Mouse (Mus musculus): ENCODE measurements around the gene Alox5. TPM values are rescaled to one million over a fixed set of nuclear protein-coding genes. Genes with fewer than 3 reads are reported as not detected.

Alox5 gene
- polyA plus RNA-seq, 1 experiment from 2014 or later, result 0.72 TPM

GRCm38 (mm10) chr6:116389481-116389880 lies 71.5 kb downstream of the Alox5 start:
- ATAC-seq (replicated peaks; ENCODE audit: insufficient number of reproducible peaks, low FRiP score, low TSS enrichment, low read depth) (no peak), DNase-seq (ENCODE audit: low spot score) (no peak)
- no peak overlapping the region for H3K4me3 ChIP-seq (ENCODE audit: low read depth, low read length)
- no peak overlapping the region for H3K9ac ChIP-seq (replicated peaks; ENCODE audit: low read length)
- H3K4me2 ChIP-seq (ENCODE audit: low read depth, low read length), result no peak overlapping the region
- H3K27ac ChIP-seq (replicated peaks; ENCODE audit: low read depth, low read length), result no peak overlapping the region
- H3K36me3 ChIP-seq (replicated peaks; ENCODE audit: control insufficient read depth, insufficient read depth, low read depth, low read length), result no peaks in the 10 kb centered on the region
- H3K27me3 ChIP-seq (ENCODE audit: control insufficient read depth, insufficient read depth, low read length), result no peaks in the 10 kb centered on the region
- no peaks in the 10 kb centered on the region for H3K4me1 ChIP-seq (ENCODE audit: control insufficient read depth, insufficient read depth, low read length)
- no peaks in the 10 kb centered on the region for H3K9me3 ChIP-seq (replicated peaks; ENCODE audit: control insufficient read depth, low read length)

GRCm38 (mm10) chr6:116388068-116388467 lies 72.9 kb downstream of the Alox5 start:
- no peak overlapping the region for H3K4me3 ChIP-seq (ENCODE audit: low read depth, low read length)
- H3K27me3 ChIP-seq (ENCODE audit: control insufficient read depth, insufficient read depth, low read length), result no peaks in the 10 kb centered on the region
- no peak overlapping the region for H3K4me2 ChIP-seq (ENCODE audit: low read depth, low read length)
- H3K27ac ChIP-seq (replicated peaks; ENCODE audit: low read depth, low read length), result no peak overlapping the region
- WGBS, result 93% methylated on average over 1 of the region's 1 CpGs
- H3K36me3 ChIP-seq (replicated peaks; ENCODE audit: control insufficient read depth, insufficient read depth, low read depth, low read length), result no peaks in the 10 kb centered on the region
- H3K9ac ChIP-seq (replicated peaks; ENCODE audit: low read length), result no peak overlapping the region
- no peaks in the 10 kb centered on the region for H3K4me1 ChIP-seq (ENCODE audit: control insufficient read depth, insufficient read depth, low read length)
- no peak for DNase-seq (ENCODE audit: low spot score)
- no peak for ATAC-seq (replicated peaks; ENCODE audit: insufficient number of reproducible peaks, low FRiP score, low TSS enrichment, low read depth)
- no peaks in the 10 kb centered on the region for H3K9me3 ChIP-seq (replicated peaks; ENCODE audit: control insufficient read depth, low read length)

GRCm38 (mm10) chr6:116386506-116386905 lies 74.5 kb downstream of the Alox5 start:
- 65% methylated on average over 3 of the region's 3 CpGs for WGBS
- Histone ChIP-seq H3K4me1 (ENCODE audit: control insufficient read depth, insufficient read depth, low read length) (no peaks in the 10 kb centered on the region), H3K4me3 (ENCODE audit: low read depth, low read length) (no peak overlapping the region), H3K9ac (replicated peaks; ENCODE audit: low read length) (no peak overlapping the region), H3K27me3 (ENCODE audit: control insufficient read depth, insufficient read depth, low read length) (no peaks in the 10 kb centered on the region), H3K27ac (replicated peaks; ENCODE audit: low read depth, low read length) (no peak overlapping the region), H3K9me3 (replicated peaks; ENCODE audit: control insufficient read depth, low read length) (no peaks in the 10 kb centered on the region), H3K4me2 (ENCODE audit: low read depth, low read length) (no peak overlapping the region), H3K36me3 (replicated peaks; ENCODE audit: control insufficient read depth, insufficient read depth, low read depth, low read length) (no peaks in the 10 kb centered on the region)
- ATAC-seq (replicated peaks; ENCODE audit: insufficient number of reproducible peaks, low FRiP score, low TSS enrichment, low read depth), result no peak
- no peak for DNase-seq (ENCODE audit: low spot score)

- no peaks in the 10 kb centered on the region for H3K9me3 ChIP-seq (replicated peaks; ENCODE audit: control insufficient read depth, low read length)
- H3K27me3 ChIP-seq (ENCODE audit: control insufficient read depth, insufficient read depth, low read length), result no peaks in the 10 kb centered on the region
- H3K4me1 ChIP-seq (ENCODE audit: control insufficient read depth, insufficient read depth, low read length), result no peaks in the 10 kb centered on the region
- WGBS, result 30% methylated on average over 4 of the region's 4 CpGs
- H3K27ac ChIP-seq (replicated peaks; ENCODE audit: low read depth, low read length), result no peak overlapping the region
- ATAC-seq (replicated peaks; ENCODE audit: insufficient number of reproducible peaks, low FRiP score, low TSS enrichment, low read depth) (peak; percentile 70), DNase-seq (ENCODE audit: low spot score) (peak; percentile 19)
- no peak overlapping the region for H3K4me3 ChIP-seq (ENCODE audit: low read depth, low read length)
- H3K36me3 ChIP-seq (replicated peaks; ENCODE audit: control insufficient read depth, insufficient read depth, low read depth, low read length), result no peaks in the 10 kb centered on the region
- no peak overlapping the region for H3K4me2 ChIP-seq (ENCODE audit: low read depth, low read length)
- H3K9ac ChIP-seq (replicated peaks; ENCODE audit: low read length), result no peak overlapping the region
Observed at GRCm38 (mm10) chr6:116386045-116386415, 74.9 kb downstream of the Alox5 start.

GRCm38 (mm10) chr6:116385194-116386044 lies 75.6 kb downstream of the Alox5 start:
- Histone ChIP-seq H3K27ac (replicated peaks; ENCODE audit: low read depth, low read length) (no peak overlapping the region), H3K9me3 (replicated peaks; ENCODE audit: control insufficient read depth, low read length) (no peaks in the 10 kb centered on the region), H3K4me1 (ENCODE audit: control insufficient read depth, insufficient read depth, low read length) (no peaks in the 10 kb centered on the region), H3K4me3 (ENCODE audit: low read depth, low read length) (no peak overlapping the region), H3K4me2 (ENCODE audit: low read depth, low read length) (no peak overlapping the region), H3K9ac (replicated peaks; ENCODE audit: low read length) (no peak overlapping the region), H3K36me3 (replicated peaks; ENCODE audit: control insufficient read depth, insufficient read depth, low read depth, low read length) (no peaks in the 10 kb centered on the region), H3K27me3 (ENCODE audit: control insufficient read depth, insufficient read depth, low read length) (no peaks in the 10 kb centered on the region)
- WGBS, result 38% methylated on average over 5 of the region's 5 CpGs
- peak; percentile 14 for DNase-seq (ENCODE audit: low spot score)
- ATAC-seq (replicated peaks; ENCODE audit: insufficient number of reproducible peaks, low FRiP score, low TSS enrichment, low read depth), result 0 out of 2 replicates have a peak, but pooled peaks have one; percentile 14

GRCm38 (mm10) chr6:116383582-116383981 lies 77.4 kb downstream of the Alox5 start:
- H3K27ac ChIP-seq (replicated peaks; ENCODE audit: low read depth, low read length), result no peak overlapping the region
- H3K36me3 ChIP-seq (replicated peaks; ENCODE audit: control insufficient read depth, insufficient read depth, low read depth, low read length), result no peaks in the 10 kb centered on the region
- no peak for DNase-seq (ENCODE audit: low spot score)
- no peak for ATAC-seq (replicated peaks; ENCODE audit: insufficient number of reproducible peaks, low FRiP score, low TSS enrichment, low read depth)
- H3K4me3 ChIP-seq (ENCODE audit: low read depth, low read length), result no peak overlapping the region
- no peak overlapping the region for H3K9ac ChIP-seq (replicated peaks; ENCODE audit: low read length)
- no peaks in the 10 kb centered on the region for H3K4me1 ChIP-seq (ENCODE audit: control insufficient read depth, insufficient read depth, low read length)
- WGBS, result 89% methylated on average over 10 of the region's 10 CpGs
- H3K4me2 ChIP-seq (ENCODE audit: low read depth, low read length), result no peak overlapping the region
- no peaks in the 10 kb centered on the region for H3K27me3 ChIP-seq (ENCODE audit: control insufficient read depth, insufficient read depth, low read length)
- no peaks in the 10 kb centered on the region for H3K9me3 ChIP-seq (replicated peaks; ENCODE audit: control insufficient read depth, low read length)

- Histone ChIP-seq H3K9ac (replicated peaks; ENCODE audit: low read length) (no peak overlapping the region), H3K9me3 (replicated peaks; ENCODE audit: control insufficient read depth, low read length) (no peaks in the 10 kb centered on the region), H3K4me1 (ENCODE audit: control insufficient read depth, insufficient read depth, low read length) (no peaks in the 10 kb centered on the region), H3K36me3 (replicated peaks; ENCODE audit: control insufficient read depth, insufficient read depth, low read depth, low read length) (no peaks in the 10 kb centered on the region; the same call in 1 of the 2 replicates), H3K27me3 (ENCODE audit: control insufficient read depth, insufficient read depth, low read length) (no peaks in the 10 kb centered on the region), H3K4me3 (ENCODE audit: low read depth, low read length) (no peak overlapping the region), H3K27ac (replicated peaks; ENCODE audit: low read depth, low read length) (no peak overlapping the region), H3K4me2 (ENCODE audit: low read depth, low read length) (no peak overlapping the region)
- no peak for DNase-seq (ENCODE audit: low spot score)
- no peak for ATAC-seq (replicated peaks; ENCODE audit: insufficient number of reproducible peaks, low FRiP score, low TSS enrichment, low read depth)
- 51% methylated on average over 2 of the region's 2 CpGs for WGBS
Observed at GRCm38 (mm10) chr6:116381605-116382004, 79.4 kb downstream of the Alox5 start.

- DNase-seq (ENCODE audit: low spot score) (no peak), ATAC-seq (replicated peaks; ENCODE audit: insufficient number of reproducible peaks, low FRiP score, low TSS enrichment, low read depth) (no peak)
- Histone ChIP-seq H3K9ac (replicated peaks; ENCODE audit: low read length) (no peak overlapping the region), H3K9me3 (replicated peaks; ENCODE audit: control insufficient read depth, low read length) (no peaks in the 10 kb centered on the region), H3K27ac (replicated peaks; ENCODE audit: low read depth, low read length) (no peak overlapping the region), H3K4me1 (ENCODE audit: control insufficient read depth, insufficient read depth, low read length) (no peaks in the 10 kb centered on the region), H3K27me3 (ENCODE audit: control insufficient read depth, insufficient read depth, low read length) (no peaks in the 10 kb centered on the region), H3K4me2 (ENCODE audit: low read depth, low read length) (no peak overlapping the region), H3K36me3 (replicated peaks; ENCODE audit: control insufficient read depth, insufficient read depth, low read depth, low read length) (no peaks in the 10 kb centered on the region; the same call in 1 of the 2 replicates), H3K4me3 (ENCODE audit: low read depth, low read length) (no peak overlapping the region)
- 62% methylated on average over 2 of the region's 3 CpGs for WGBS
Observed at GRCm38 (mm10) chr6:116380157-116380556, 80.8 kb downstream of the Alox5 start.

Data from embryonic facial prominence, embryonic 11.5 days (tissue).